Mouse (Mus musculus): ENCODE results near the gene Dapk3. TPM values are rescaled to one million over a fixed set of nuclear protein-coding genes. Genes with fewer than 3 reads are reported as not detected.
"Not testable (repeated sequence)": the region's sequence is repeated elsewhere in the genome, so short reads cannot be mapped to it uniquely, and the experiment has no call there.

Gene Dapk3
- polyA plus RNA-seq, 1 experiment from 2014 or later: 55.8 TPM

DNA sequence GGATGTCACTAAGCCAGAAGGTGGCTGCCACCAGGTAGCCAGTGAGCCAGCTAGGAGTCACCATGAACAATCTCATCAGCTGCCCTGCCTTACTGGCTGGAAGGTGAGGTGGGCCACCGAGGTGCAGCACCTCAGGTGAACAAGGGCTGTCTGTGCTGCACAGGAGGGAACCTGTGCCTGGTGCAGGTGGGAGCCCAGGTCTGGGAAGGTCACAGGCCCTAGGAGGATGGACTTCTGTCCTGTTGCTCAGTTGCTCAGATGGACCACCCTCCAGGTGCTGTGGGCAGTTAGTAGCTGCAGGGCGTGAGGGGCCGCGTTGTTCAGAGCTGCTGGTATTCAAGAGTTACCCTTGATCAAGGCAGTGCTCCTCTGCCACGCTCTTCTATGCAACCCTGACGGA lies 34.0 kb downstream of the Dapk3 start:
- Histone ChIP-seq H3K4me2 (no peak overlapping the region), H3K4me3 (ENCODE audit: low read depth, low read length) (no peak overlapping the region), H3K4me1 (ENCODE audit: insufficient read depth) (no peaks in the 10 kb centered on the region), H3K27me3 (ENCODE audit: insufficient read depth, low read length) (no peaks in the 10 kb centered on the region), H3K9ac (no peak overlapping the region), H3K36me3 (ENCODE audit: insufficient read depth) (no peaks in the 10 kb centered on the region), H3K9me3 (ENCODE audit: low read depth, low read length) (no peaks in the 10 kb centered on the region), H3K27ac (ENCODE audit: low read depth) (no peak overlapping the region)
- 77% methylated on average over 6 of the region's 6 CpGs for WGBS
- ATAC-seq (ENCODE audit: insufficient read depth) (no peak), DNase-seq (no peak)
- TF ChIP-seq CTCF (IDR thresholded peaks at IDR 0.05; ENCODE audit: low read depth): no peak

DNA sequence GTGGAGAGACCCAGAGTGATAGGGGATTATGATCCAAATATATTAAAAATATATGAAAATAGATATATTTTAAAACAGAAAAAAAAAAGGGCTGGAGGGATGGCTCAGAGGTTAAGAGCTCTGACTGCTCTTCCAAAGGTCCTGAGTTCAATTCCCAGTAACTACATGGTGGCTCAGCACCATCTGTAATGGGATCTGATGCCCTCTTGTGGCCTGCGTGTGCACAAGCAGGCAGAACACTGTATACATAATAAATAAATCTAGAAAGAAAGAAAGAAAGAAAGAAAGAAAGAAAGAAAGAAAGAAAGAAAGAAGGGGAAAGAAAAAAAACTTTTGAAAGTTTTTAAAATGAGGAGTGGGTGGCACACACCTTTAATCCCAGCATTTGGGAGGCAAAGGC lies 34.5 kb downstream of the Dapk3 start:
- peak; percentile 60 for DNase-seq
- not testable (repeated sequence) for H3K9ac ChIP-seq; H3K27ac ChIP-seq (ENCODE audit: low read depth); H3K36me3 ChIP-seq (ENCODE audit: insufficient read depth); H3K4me3 ChIP-seq (ENCODE audit: low read depth, low read length); H3K9me3 ChIP-seq (ENCODE audit: low read depth, low read length); H3K4me1 ChIP-seq (ENCODE audit: insufficient read depth); ATAC-seq (ENCODE audit: insufficient read depth); H3K4me2 ChIP-seq; H3K27me3 ChIP-seq (ENCODE audit: insufficient read depth, low read length)
- WGBS: 15% methylated on average over 1 of the region's 1 CpGs
- TF ChIP-seq CTCF (IDR thresholded peaks at IDR 0.05; ENCODE audit: low read depth): peak; percentile 65

DNA sequence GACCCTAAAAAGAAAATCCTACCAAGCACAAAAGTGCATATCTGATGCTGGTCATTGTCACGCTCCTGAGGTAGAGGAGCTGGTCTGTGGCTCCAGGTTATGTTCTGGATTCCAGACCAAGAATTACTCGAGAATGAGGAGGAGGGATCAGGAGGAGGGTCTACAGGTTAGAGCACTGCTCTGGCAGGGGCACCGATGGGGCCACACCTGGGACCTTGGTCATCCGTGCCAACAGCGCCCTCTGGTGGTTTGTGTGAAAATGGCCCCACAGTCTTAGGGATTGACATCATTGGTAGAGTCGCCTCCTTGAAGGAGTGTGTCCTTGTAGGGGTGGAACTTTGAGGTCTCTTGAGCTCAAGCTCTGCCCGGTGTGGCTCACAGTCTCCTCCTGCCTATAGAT lies 35.2 kb downstream of the Dapk3 start:
- DNase-seq (peak; percentile 70), ATAC-seq (ENCODE audit: insufficient read depth) (peak; percentile 17; the same call in 1 of the 2 replicates)
- no peak overlapping the region for H3K4me2 ChIP-seq
- H3K4me1 ChIP-seq (ENCODE audit: insufficient read depth): no peaks in the 10 kb centered on the region
- H3K27me3 ChIP-seq (ENCODE audit: insufficient read depth, low read length): no peaks in the 10 kb centered on the region
- no peak overlapping the region for H3K4me3 ChIP-seq (ENCODE audit: low read depth, low read length)
- peak; percentile 82 for TF ChIP-seq CTCF (IDR thresholded peaks at IDR 0.05; ENCODE audit: low read depth)
- WGBS: 28% methylated on average over 7 of the region's 7 CpGs
- H3K27ac ChIP-seq (ENCODE audit: low read depth): no peak overlapping the region
- no peak overlapping the region for H3K9ac ChIP-seq
- no peaks in the 10 kb centered on the region for H3K36me3 ChIP-seq (ENCODE audit: insufficient read depth)
- no peaks in the 10 kb centered on the region for H3K9me3 ChIP-seq (ENCODE audit: low read depth, low read length)

DNA sequence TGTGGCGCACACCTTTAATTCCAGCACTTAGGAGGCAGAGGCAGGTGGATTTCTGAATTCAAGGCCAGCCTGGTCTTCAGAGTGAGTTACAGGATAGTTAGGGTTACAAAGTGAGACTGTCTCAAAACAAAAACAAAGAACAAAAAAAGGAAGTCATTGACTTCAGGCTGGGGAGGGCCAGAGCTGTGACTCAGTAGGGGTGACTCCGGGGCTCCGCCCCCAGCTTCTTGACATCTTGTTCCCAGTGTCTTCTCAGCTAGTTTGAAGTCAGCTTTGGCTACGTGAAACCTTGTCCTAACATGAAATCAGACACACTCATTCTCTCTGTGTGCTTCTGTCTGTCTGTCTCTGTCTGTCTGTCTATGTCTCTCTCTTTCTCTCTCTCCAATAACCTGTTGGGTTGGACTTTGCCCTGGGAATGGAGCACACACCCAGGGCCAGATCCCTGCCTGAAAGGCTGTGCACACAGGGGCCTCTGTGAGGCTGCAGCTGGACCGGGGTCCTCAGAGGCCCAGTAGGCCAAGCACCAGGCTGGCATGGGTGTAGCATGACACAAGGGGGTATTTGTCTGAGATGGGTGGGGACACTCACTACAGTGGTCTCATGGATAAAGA lies 38.7 kb downstream of the Dapk3 start:
- WGBS: 84% methylated on average over 5 of the region's 5 CpGs
- ATAC-seq (ENCODE audit: insufficient read depth) (no peak), DNase-seq (no peak)
- H3K4me3 ChIP-seq (ENCODE audit: low read depth, low read length): no peak overlapping the region
- no peaks in the 10 kb centered on the region for H3K27me3 ChIP-seq (ENCODE audit: insufficient read depth, low read length)
- H3K9ac ChIP-seq: no peak overlapping the region
- H3K9me3 ChIP-seq (ENCODE audit: low read depth, low read length): no peaks in the 10 kb centered on the region
- H3K4me1 ChIP-seq (ENCODE audit: insufficient read depth): no peaks in the 10 kb centered on the region
- H3K4me2 ChIP-seq: no peak overlapping the region
- TF ChIP-seq CTCF (IDR thresholded peaks at IDR 0.05; ENCODE audit: low read depth): no peak
- H3K36me3 ChIP-seq (ENCODE audit: insufficient read depth): no peaks in the 10 kb centered on the region
- H3K27ac ChIP-seq (ENCODE audit: low read depth): no peak overlapping the region

DNA sequence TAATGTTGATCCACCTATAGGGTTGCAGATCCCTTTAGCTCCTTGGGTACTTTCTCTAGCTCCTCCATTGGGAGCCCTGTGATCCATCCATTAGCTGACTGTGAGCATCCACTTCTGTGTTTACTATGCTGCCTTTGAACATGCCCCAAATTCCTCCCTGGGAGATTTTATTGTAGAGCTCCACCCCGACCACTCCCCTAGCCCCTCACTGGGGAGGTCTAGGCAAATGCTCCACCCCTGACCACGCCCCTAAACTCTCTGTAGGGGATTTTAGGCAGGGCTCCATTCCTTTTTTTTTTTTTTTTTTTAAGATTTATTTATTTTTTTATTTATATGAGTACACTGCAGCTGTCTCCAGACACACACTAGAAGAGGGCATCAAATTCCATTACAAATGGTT lies 40.9 kb downstream of the Dapk3 start:
- not testable (repeated sequence) for H3K27ac ChIP-seq (ENCODE audit: low read depth); H3K4me1 ChIP-seq (ENCODE audit: insufficient read depth); DNase-seq; H3K4me3 ChIP-seq (ENCODE audit: low read depth, low read length); H3K36me3 ChIP-seq (ENCODE audit: insufficient read depth); H3K4me2 ChIP-seq; H3K9me3 ChIP-seq (ENCODE audit: low read depth, low read length); H3K27me3 ChIP-seq (ENCODE audit: insufficient read depth, low read length); ATAC-seq (ENCODE audit: insufficient read depth); H3K9ac ChIP-seq
- WGBS: 50% methylated on average over 2 of the region's 2 CpGs

DNA sequence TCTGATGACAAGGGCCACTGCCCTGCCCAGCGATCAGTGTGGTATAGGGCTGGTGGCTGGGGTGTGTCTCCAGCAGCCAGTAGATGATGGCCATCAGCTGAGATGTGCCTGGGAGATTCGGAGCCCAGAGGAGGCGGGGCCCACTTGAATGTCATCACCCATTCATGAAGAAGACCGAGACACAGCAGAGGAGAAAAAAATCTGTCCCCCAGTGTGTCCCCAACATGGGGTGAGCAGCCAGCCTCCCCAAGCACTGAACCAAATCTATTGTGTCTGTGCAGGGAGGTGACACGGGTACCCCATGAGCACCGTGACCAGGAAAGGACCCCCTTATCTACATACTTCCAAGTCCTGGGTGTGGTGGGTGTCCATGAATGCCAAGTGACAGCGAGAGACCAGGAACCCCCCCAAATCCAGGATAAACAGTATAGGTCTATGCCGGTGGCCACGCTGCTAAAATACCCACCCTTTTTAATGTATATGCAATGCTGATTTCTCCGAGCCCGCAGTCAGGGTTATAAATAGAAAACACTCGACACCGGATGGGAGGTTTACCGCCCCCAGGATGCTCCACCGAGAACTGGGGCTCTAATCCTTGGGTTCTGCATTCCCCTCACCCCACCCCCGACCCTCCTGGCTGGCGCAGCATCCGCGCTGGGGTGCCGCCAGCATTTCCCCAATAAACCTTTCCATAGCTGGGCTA lies 47.1 kb downstream of the Dapk3 start:
- H3K4me2 ChIP-seq: no peak overlapping the region; the same call in 1 of the 2 replicates
- H3K9ac ChIP-seq: no peak overlapping the region
- H3K36me3 ChIP-seq (ENCODE audit: insufficient read depth): no peaks in the 10 kb centered on the region
- H3K27me3 ChIP-seq (ENCODE audit: insufficient read depth, low read length): peaks cover 37% of the 10 kb centered on the region
- no peak for DNase-seq
- H3K9me3 ChIP-seq (ENCODE audit: low read depth, low read length): no peaks in the 10 kb centered on the region
- H3K4me1 ChIP-seq (ENCODE audit: insufficient read depth): peaks cover 4% of the 10 kb centered on the region; the same call in 1 of the 2 replicates
- H3K27ac ChIP-seq (ENCODE audit: low read depth): no peak overlapping the region
- no peak for TF ChIP-seq CTCF (IDR thresholded peaks at IDR 0.05; ENCODE audit: low read depth)
- ATAC-seq (ENCODE audit: insufficient read depth): no peak
- WGBS: 12% methylated on average over 20 of the region's 20 CpGs
- no peak overlapping the region for H3K4me3 ChIP-seq (ENCODE audit: low read depth, low read length)

DNA sequence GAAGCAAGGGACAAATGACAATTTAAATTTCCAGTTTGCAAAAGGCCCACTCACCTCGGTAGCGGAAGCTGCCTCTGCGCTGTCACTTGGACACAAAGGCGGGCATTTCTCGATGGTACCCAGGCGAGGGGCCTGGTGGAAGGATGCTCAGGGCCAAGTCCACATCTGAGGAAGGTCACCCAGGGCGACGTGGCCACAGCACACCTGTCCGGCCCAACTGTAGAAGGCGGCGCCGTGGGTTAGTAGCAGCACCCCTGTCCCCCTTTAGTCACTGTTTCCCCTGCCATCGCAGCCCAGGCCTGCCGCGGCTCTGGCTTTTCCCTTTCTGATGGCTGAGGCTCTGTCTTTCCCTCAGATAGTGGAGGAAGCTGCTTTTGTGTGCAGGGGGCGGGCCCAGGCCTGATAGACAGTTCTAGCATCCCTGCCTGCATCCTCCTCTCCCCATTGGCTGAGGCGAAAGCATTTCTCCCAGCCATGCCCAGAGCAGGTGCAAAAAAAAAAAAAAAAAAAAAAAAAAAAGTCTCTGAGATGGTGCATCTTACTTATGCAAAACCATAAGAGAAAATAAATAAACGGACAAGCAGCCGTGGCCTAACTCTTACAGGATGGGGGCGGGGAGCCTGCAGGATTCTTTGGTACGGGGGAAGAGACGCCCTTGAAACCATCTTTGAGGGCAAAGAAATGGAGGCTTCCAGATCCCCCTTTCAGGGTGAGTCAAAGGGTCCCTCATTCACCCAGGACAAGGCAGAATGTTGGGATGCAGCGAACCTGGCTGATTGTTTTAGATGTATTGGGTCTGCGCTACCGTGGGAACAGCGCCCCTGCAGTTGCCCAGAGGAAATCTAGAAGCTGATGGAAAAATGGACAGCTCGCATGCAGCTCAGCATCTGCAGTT lies 47.9 kb downstream of the Dapk3 start, which contains the start of gene Atcay:
Atcay (minus strand) TSS at position 396 of the 895 bp plus-strand sequence.
- H3K4me3 ChIP-seq (ENCODE audit: low read depth, low read length): no peak within 1 kb of the TSS
- TF ChIP-seq CTCF (IDR thresholded peaks at IDR 0.05; ENCODE audit: low read depth): peak; percentile 66
- no peak within 1 kb of the TSS for H3K27ac ChIP-seq (ENCODE audit: low read depth)
- H3K36me3 ChIP-seq (ENCODE audit: insufficient read depth): no peaks in the 10 kb centered on the region
- peak within 1 kb of the TSS; percentile 20; the same call in 1 of the 2 replicates for H3K4me2 ChIP-seq
- H3K9ac ChIP-seq: no peak within 1 kb of the TSS
- H3K9me3 ChIP-seq (ENCODE audit: low read depth, low read length): no peaks in the 10 kb centered on the region
- ATAC-seq (ENCODE audit: insufficient read depth) (no peak), DNase-seq (peak; percentile 40)
- WGBS: 11% methylated on average over 27 of the region's 27 CpGs
- peaks cover 4% of the 10 kb centered on the region; the same call in 1 of the 2 replicates for H3K4me1 ChIP-seq (ENCODE audit: insufficient read depth)
- peaks cover 37% of the 10 kb centered on the region for H3K27me3 ChIP-seq (ENCODE audit: insufficient read depth, low read length)

All from lung, embryonic 14.5 days (tissue).